Mouse (Mus musculus) CH12.LX (cell line): ENCODE data around the gene Col19a1. TPM values are rescaled to one million over a fixed set of nuclear protein-coding genes. Genes with fewer than 3 reads are reported as not detected.
A peak's percentile ranks its signal among the peaks of the same experiment; 100 is the strongest.

Experiments used
- DNase-seq: peaks from one replicate; pipeline ENCODE4 v3.0.0-alpha.2; 2013; ENCODE audit errors: extremely low read depth
- H3K27ac ChIP-seq: 2 replicates; pipeline ENCODE4 v1.5.1; 2012; ENCODE audit warnings: low read depth, mild to moderate bottlenecking, control low read depth, moderate library complexity; ENCODE audit not compliant: insufficient read depth
- H3K27me3 ChIP-seq: replicated peaks from 2 replicates; pipeline ENCODE3; 2012; ENCODE audit warnings: inconsistent platforms
- H3K36me3 ChIP-seq, 2 experiments: replicated peaks in 1 of 2; 2 replicates each; pipeline versions ENCODE3 to v1.6.1; 2012; ENCODE audit warnings: inconsistent platforms in 1 of 2, low read length in 1 of 2, mild to moderate bottlenecking in 1 of 2, mixed read lengths in 1 of 2, moderate library complexity in 1 of 2; ENCODE audit not compliant: control insufficient read depth in 1 of 2, insufficient read depth in 1 of 2
- H3K4me1 ChIP-seq, 2 experiments: 2 replicates each; pipeline ENCODE4 v1.6.1; 2012; ENCODE audit warnings: inconsistent platforms in 1 of 2, moderate library complexity in 1 of 2; ENCODE audit not compliant: insufficient read depth in 2 of 2, control insufficient read depth in 1 of 2
- H3K4me2 ChIP-seq: 2 replicates; pipeline ENCODE4 v1.6.1; 2012; ENCODE audit warnings: low read depth, mild to moderate bottlenecking, control low read depth; ENCODE audit not compliant: poor library complexity, insufficient read depth, severe bottlenecking
- H3K4me3 ChIP-seq, 3 experiments: fragments of 150-350 bp in 1 of 3; sonication (generic) in 1 of 3; replicated peaks in 1 of 3; 2 replicates each; pipeline versions ENCODE3 to v1.5.1; 2011 to 2012; ENCODE audit warnings: low read depth in 2 of 3, low read length in 2 of 3, mild to moderate bottlenecking in 2 of 3, moderate library complexity in 2 of 3, control low read depth in 1 of 3, improper control_type of control experiment in 1 of 3, inconsistent platforms in 1 of 3, mixed read lengths in 1 of 3; ENCODE audit not compliant: poor library complexity in 1 of 3
- H3K79me2 ChIP-seq: replicated peaks from 2 replicates; pipeline ENCODE4 v1.6.1; 2012; ENCODE audit warnings: mild to moderate bottlenecking, moderate library complexity; ENCODE audit not compliant: control insufficient read depth, poor library complexity, insufficient read depth, severe bottlenecking; ENCODE audit errors: extremely low read depth
- H3K9ac ChIP-seq: 2 replicates; pipeline ENCODE4 v1.6.1; 2012; ENCODE audit warnings: low read depth, mild to moderate bottlenecking, control low read depth, moderate library complexity; ENCODE audit not compliant: insufficient read depth
- H3K9me3 ChIP-seq: replicated peaks from 2 replicates; pipeline ENCODE3; 2012; ENCODE audit warnings: low read length, inconsistent platforms, mixed read lengths
- CHD1 ChIP-seq: IDR thresholded peaks from 2 replicates; pipeline ENCODE4 v1.6.1; 2012; ENCODE audit warnings: low read depth, low read length, improper control_type of control experiment, inconsistent platforms
- CHD2 ChIP-seq: IDR thresholded peaks from 2 replicates; pipeline ENCODE4 v1.6.1; 2011; ENCODE audit warnings: low read length, improper control_type of control experiment
- CTCF ChIP-seq, 2 experiments: IDR thresholded peaks in 1 of 2; conservative IDR thresholded peaks in 1 of 2; 2 replicates each; pipeline ENCODE4 v1.5.1; 2011 to 2012; ENCODE audit warnings: low read depth in 2 of 2, low read length in 2 of 2, improper control_type of control experiment in 1 of 2, inconsistent platforms in 1 of 2, mild to moderate bottlenecking in 1 of 2, moderate library complexity in 1 of 2
- EP300 ChIP-seq: IDR thresholded peaks from 2 replicates; pipeline ENCODE4 v1.6.1; 2011; ENCODE audit warnings: low read length, improper control_type of control experiment
- IRF4 ChIP-seq: IDR thresholded peaks from 2 replicates; pipeline ENCODE4 v1.6.1; 2014; ENCODE audit warnings: low read depth, mild to moderate bottlenecking, inconsistent platforms, low read length, improper control_type of control experiment
- JUND ChIP-seq: conservative IDR thresholded peaks from 2 replicates; pipeline ENCODE4 v1.6.1; 2011; ENCODE audit warnings: low read depth, low read length, improper control_type of control experiment
- KAT2A ChIP-seq: IDR thresholded peaks from 2 replicates; pipeline ENCODE4 v1.6.1; 2012; ENCODE audit warnings: low read length, improper control_type of control experiment, inconsistent platforms; ENCODE audit not compliant: insufficient replicate concordance
- MAZ ChIP-seq: IDR thresholded peaks from 2 replicates; pipeline ENCODE4 v1.6.1; 2012; ENCODE audit warnings: low read depth, mild to moderate bottlenecking, inconsistent platforms, low read length, improper control_type of control experiment, moderate library complexity
- MEF2A ChIP-seq: IDR thresholded peaks from 2 replicates; pipeline ENCODE4 v1.6.1; 2014; ENCODE audit warnings: low read depth, mild to moderate bottlenecking, inconsistent platforms, low read length, improper control_type of control experiment, borderline replicate concordance
- MXI1 ChIP-seq: IDR thresholded peaks from 2 replicates; pipeline ENCODE4 v1.6.1; 2011; ENCODE audit warnings: mild to moderate bottlenecking, low read depth, low read length, improper control_type of control experiment
- MYC ChIP-seq: IDR thresholded peaks from 2 replicates; pipeline ENCODE4 v1.6.1; 2011; ENCODE audit warnings: low read depth, mild to moderate bottlenecking, improper control_type of control experiment, low read length
- NELFE ChIP-seq: IDR thresholded peaks from 2 replicates; pipeline ENCODE4 v1.6.1; 2011; ENCODE audit warnings: low read depth, low read length, improper control_type of control experiment
- POLR2A ChIP-seq: IDR thresholded peaks from 2 replicates; pipeline ENCODE4 v1.6.1; 2011; ENCODE audit warnings: low read depth, mild to moderate bottlenecking, improper control_type of control experiment, low read length
- POLR2AphosphoS2 ChIP-seq: IDR thresholded peaks from 2 replicates; pipeline ENCODE4 v1.6.1; 2011; ENCODE audit warnings: low read depth, low read length, improper control_type of control experiment
- RAD21 ChIP-seq: IDR thresholded peaks from 2 replicates; pipeline ENCODE4 v1.6.1; 2011; ENCODE audit warnings: low read depth, mild to moderate bottlenecking, low read length, improper control_type of control experiment, moderate library complexity
- RCOR1 ChIP-seq: conservative IDR thresholded peaks from 2 replicates; pipeline ENCODE4 v1.6.1; 2012; ENCODE audit warnings: low read depth, mild to moderate bottlenecking, inconsistent platforms, low read length, improper control_type of control experiment
- TCF12 ChIP-seq: IDR thresholded peaks from 2 replicates; pipeline ENCODE4 v1.6.1; 2014; ENCODE audit warnings: low read depth, mild to moderate bottlenecking, inconsistent platforms, low read length, improper control_type of control experiment
- ZMIZ1 ChIP-seq: IDR thresholded peaks from 2 replicates; pipeline ENCODE4 v1.6.1; 2012; ENCODE audit warnings: low read depth, mild to moderate bottlenecking, inconsistent platforms, low read length, improper control_type of control experiment
- ZNF384 ChIP-seq: IDR thresholded peaks from 2 replicates; pipeline ENCODE4 v1.6.1; 2012; ENCODE audit warnings: low read depth, low read length, improper control_type of control experiment, inconsistent platforms
- dilution Hi-C: fragments of 300-500 bp; cut with MboI; formaldehyde crosslinking; loops from 2 replicates; pipeline ENCODE4 v1.14.3; 2020; ENCODE audit warnings: low sequenced_read_pairs; ENCODE audit not compliant: extremely low pct_unique_long_range_greater_than_20kb, extremely low pct_ligation_motif_present
- in situ Hi-C: fragments of 300-500 bp; cut with MboI; formaldehyde crosslinking; loops from 3 replicates; pipeline ENCODE4 v1.14.3; 2019; ENCODE audit warnings: low sequenced_read_pairs, low pct_ligation_motif_present, low pct_unique_long_range_greater_than_20kb, mixed read lengths
- polyA plus RNA-seq: library from polyadenylated mRNA; unstranded; fragments of >175 nt; gene quantifications from 2 replicates; pipeline ENCODE4 v1.2.1, GENCODE M21; 2012; ENCODE audit warnings: low read depth; ENCODE audit not compliant: insufficient read length
- total RNA-seq, 2 experiments: library from RNA; depleted of rRNA; stranded (reverse); fragments of 300-350 nt in 1 of 2; fragments of >200 nt in 1 of 2; gene quantifications; 2 replicates each; pipeline ENCODE4 v1.2.3; 2012 to 2014

The Col19a1 gene
- total and polyA plus RNA-seq, 3 experiments = not detected

GRCm38 (mm10) chr1:24553462-24553861 lies 33.8 kb downstream of the Col19a1 start:
- dilution Hi-C loops (no loop called here), in situ Hi-C loops (no loop called here)
- no peaks in the 10 kb centered on the region for H3K79me2 ChIP-seq
- H3K9me3 ChIP-seq = no peaks in the 10 kb centered on the region
- no peak overlapping the region for H3K9ac ChIP-seq
- H3K4me1 ChIP-seq = peaks cover 0 to 4% of the 10 kb centered on the region in 2 experiments; a peak in 2 of 4 replicates
- H3K4me3 ChIP-seq = no peak overlapping the region
- TF ChIP-seq JUND (no peak), RCOR1 (no peak), MYC (no peak), POLR2AphosphoS2 (no peak)
- H3K36me3 ChIP-seq = no peaks in the 10 kb centered on the region
- no peaks in the 10 kb centered on the region for H3K27me3 ChIP-seq
- no peak overlapping the region for H3K27ac ChIP-seq
- DNase-seq = no peak
- H3K4me2 ChIP-seq = peak overlapping the region; percentile 50; the same call in 1 of the 2 replicates

- H3K4me1 ChIP-seq = peaks cover 0 to 4% of the 10 kb centered on the region in 2 experiments; a peak in 2 of 4 replicates
- H3K4me3 ChIP-seq = no peak overlapping the region
- DNase-seq = no peak
- H3K9ac ChIP-seq = no peak overlapping the region
- no peak for TF ChIP-seq EP300
- no peak for TF ChIP-seq MEF2A
- no peak for TF ChIP-seq ZNF384
- TF ChIP-seq CTCF (conservative IDR thresholded peaks at IDR 0.05 in 1 of 2, IDR thresholded peaks at IDR 0.05 in 1 of 2; ENCODE audit: low read depth in 2 of 2, low read length in 2 of 2) = no peak
- TF ChIP-seq POLR2A = no peak
- TF ChIP-seq RAD21 = no peak
- no peak for TF ChIP-seq JUND
- TF ChIP-seq KAT2A = no peak
- TF ChIP-seq CHD2 = no peak
- no peak for TF ChIP-seq CHD1
- TF ChIP-seq IRF4 = no peak
- no peak for TF ChIP-seq TCF12
- no peak for TF ChIP-seq MXI1
- TF ChIP-seq NELFE = no peak
- TF ChIP-seq MAZ = no peak
- TF ChIP-seq ZMIZ1 = no peak
- in situ Hi-C loops (no loop called here), dilution Hi-C loops (no loop called here)
- no peaks in the 10 kb centered on the region for H3K36me3 ChIP-seq
- no peak overlapping the region for H3K4me2 ChIP-seq
- H3K9me3 ChIP-seq = no peaks in the 10 kb centered on the region
- no peak overlapping the region for H3K27ac ChIP-seq
- no peaks in the 10 kb centered on the region for H3K27me3 ChIP-seq
- H3K79me2 ChIP-seq = no peaks in the 10 kb centered on the region
These were observed 36.6 kb downstream of the Col19a1 start for GRCm38 (mm10) chr1:24550560-24551280.
